Mouse (Mus musculus): Measurements from ENCODE around the gene Usp15. TPM values are rescaled to one million over a fixed set of nuclear protein-coding genes. Genes with fewer than 3 reads are reported as not detected.

The Usp15 gene
- polyA plus RNA-seq, 1 experiment from 2014 or later = 52.7 TPM

DNA sequence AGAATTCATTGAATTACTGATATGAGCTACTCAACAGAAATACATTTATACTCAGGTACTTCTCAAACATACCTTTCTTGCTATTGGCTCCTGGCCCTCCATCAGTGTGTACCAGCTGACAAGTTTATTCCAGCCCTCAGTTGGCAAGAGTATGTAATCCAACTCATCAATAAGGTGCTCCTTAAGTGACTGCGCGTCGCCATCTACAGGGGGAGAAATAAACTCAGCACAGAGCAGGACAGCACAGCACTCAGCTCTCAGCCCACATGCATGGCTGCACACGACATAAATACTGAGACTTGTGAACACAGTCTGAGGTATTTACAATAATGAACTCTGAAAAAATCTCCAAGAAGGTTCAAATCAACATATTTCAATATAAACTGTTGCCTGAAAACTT, 21.0 kb downstream of the Usp15 start:
- no peak for DNase-seq (ENCODE audit: low read depth, low spot score)
- POLR2A ChIA-PET = no interaction called here
- in situ Hi-C loops (cut with MboI; ENCODE audit: low pct_unique_long_range_greater_than_20kb) = no loop called here
- CTCF ChIA-PET = interaction anchor here (0.9 to 1.2 kb wide), 3 partner anchors 8 to 18 kb away, joined by 3 to 4 read pairs (median 4); no protein-coding TSS in a partner anchor
- TF ChIP-seq CTCF (IDR thresholded peaks at IDR 0.05) = peak; percentile 51
- no peaks in the 10 kb centered on the region for H3K27me3 ChIP-seq
- ATAC-seq = no peak

DNA sequence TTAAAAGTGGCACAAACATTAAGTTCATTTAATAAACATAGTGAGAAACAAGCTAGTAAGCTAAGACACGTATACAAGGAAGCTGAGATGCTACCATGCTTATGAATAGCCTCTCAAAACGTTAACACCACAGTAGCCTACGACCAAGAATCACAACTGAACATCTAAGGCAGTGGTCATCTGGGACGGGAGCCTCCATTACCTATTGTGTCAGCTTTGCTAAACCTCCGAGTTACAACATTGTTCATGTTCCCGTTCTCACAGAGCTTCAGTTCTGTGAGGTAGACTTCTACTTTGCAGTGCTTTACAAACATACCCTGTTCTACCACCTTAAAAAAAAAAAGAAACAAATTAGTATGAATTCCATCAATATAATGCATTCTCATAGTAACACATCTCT, 25.9 kb downstream of the Usp15 start:
- TF ChIP-seq CTCF (IDR thresholded peaks at IDR 0.05) = no peak
- ChIA-PET CTCF (no interaction called here), POLR2A (no interaction called here)
- DNase-seq (ENCODE audit: low read depth, low spot score) (no peak), ATAC-seq (no peak)
- H3K27me3 ChIP-seq = no peaks in the 10 kb centered on the region
- in situ Hi-C loops (cut with MboI; ENCODE audit: low pct_unique_long_range_greater_than_20kb) = no loop called here

DNA sequence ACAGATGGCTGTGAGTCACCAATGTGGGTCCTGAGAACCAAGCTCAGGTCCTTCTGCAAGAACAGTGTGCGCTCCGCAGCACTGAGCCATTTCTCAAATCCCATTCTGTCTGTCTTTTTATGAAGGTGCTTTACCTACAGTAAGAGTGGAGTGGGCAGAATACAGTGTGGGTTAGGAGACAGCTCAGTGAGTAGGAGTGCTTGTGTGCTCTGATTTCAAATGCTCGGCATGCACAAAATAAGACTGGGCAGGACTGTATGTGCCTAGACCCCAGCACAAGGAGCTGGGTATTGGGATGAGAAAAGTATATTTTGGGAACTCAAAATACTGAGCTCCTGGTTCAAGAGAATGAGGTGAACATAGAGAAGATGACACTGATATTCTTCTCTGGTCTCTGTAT, 31.3 kb downstream of the Usp15 start:
- ChIA-PET POLR2A (no interaction called here), CTCF (interaction anchor here (0.9 kb wide), 1 partner anchor 33 kb away, joined by 3 read pairs; no protein-coding TSS in a partner anchor)
- no peak for TF ChIP-seq CTCF (IDR thresholded peaks at IDR 0.05)
- DNase-seq (ENCODE audit: low read depth, low spot score) = no peak
- in situ Hi-C loops (cut with MboI; ENCODE audit: low pct_unique_long_range_greater_than_20kb) = no loop called here
- no peaks in the 10 kb centered on the region for H3K27me3 ChIP-seq
- no peak for ATAC-seq

DNA sequence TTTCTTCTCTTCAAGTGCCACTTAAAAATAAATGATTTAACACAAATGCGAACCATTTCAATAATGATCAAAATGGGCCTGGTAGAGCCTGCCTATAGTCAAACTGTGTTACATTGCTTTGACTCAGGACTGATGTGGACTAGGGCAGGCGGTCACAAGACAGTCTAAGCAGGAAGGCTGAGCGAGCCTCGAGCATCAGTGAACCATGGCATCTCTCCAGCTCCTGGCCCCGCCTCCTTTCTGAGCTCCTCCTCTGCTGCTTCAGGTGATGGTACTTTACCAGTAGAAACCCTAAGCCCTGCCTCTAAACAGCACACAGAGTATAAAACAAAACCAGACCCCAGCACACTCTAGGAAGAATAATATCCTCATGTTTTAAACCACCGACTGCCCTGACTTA, 36.3 kb downstream of the Usp15 start:
- in situ Hi-C loops (cut with MboI; ENCODE audit: low pct_unique_long_range_greater_than_20kb) = no loop called here
- TF ChIP-seq CTCF (IDR thresholded peaks at IDR 0.05) = no peak
- DNase-seq (ENCODE audit: low read depth, low spot score) = no peak
- ChIA-PET CTCF (no interaction called here), POLR2A (interaction anchor here (0.6 kb wide), 1 partner anchor 12 kb away, joined by 4 read pairs; no protein-coding TSS in a partner anchor)
- ATAC-seq = no peak
- no peaks in the 10 kb centered on the region for H3K27me3 ChIP-seq

DNA sequence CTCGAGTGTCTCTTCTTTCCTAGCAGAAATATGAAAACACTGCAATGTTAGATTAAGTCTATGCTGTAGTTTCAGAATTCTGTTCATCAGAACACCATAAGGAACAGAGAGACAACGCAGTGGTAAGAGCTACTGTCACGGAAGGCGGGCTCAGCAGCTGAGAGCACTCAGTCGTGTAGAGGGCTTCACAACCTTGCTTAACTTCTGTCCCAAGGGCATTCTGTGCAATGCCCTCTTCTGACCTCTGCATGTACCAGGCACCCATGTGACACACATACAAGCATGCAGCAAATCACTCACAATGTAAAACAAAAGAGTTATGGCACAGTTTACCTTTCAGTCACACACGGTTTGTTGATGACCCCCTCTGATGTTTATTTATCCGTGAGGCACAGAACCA, 37.5 kb downstream of the Usp15 start:
- ChIA-PET POLR2A (interaction anchor here (0.8 kb wide), 1 partner anchor 11 kb away, joined by 3 read pairs; no protein-coding TSS in a partner anchor), CTCF (no interaction called here)
- TF ChIP-seq CTCF (IDR thresholded peaks at IDR 0.05) = no peak
- no peak for ATAC-seq
- DNase-seq (ENCODE audit: low read depth, low spot score) = no peak
- in situ Hi-C loops (cut with MboI; ENCODE audit: low pct_unique_long_range_greater_than_20kb) = no loop called here
- no peaks in the 10 kb centered on the region for H3K27me3 ChIP-seq

DNA sequence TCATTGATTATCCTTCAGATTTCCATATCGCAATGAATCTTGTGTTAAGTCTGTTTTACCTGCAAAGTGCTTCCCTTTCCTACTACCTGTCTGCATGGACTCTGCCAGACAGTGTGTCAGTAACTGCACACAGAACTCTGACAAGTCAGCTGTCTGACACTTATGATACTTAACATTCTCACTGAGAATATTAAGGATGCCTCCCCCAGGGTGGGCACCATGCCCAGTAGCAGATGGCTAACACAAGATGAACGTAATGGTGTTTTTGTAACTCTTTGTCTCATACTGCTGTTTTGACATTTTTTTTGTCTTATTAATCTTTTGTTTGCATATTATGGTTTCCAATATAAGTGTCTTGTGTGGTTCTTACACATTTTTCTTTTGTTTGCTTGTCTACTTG, 40.4 kb downstream of the Usp15 start:
- no peaks in the 10 kb centered on the region for H3K27me3 ChIP-seq
- in situ Hi-C loops (cut with MboI; ENCODE audit: low pct_unique_long_range_greater_than_20kb) = no loop called here
- POLR2A ChIA-PET = no interaction called here
- ATAC-seq (no peak), DNase-seq (ENCODE audit: low read depth, low spot score) (no peak)
- CTCF ChIA-PET = no interaction called here
- TF ChIP-seq CTCF (IDR thresholded peaks at IDR 0.05) = no peak

DNA sequence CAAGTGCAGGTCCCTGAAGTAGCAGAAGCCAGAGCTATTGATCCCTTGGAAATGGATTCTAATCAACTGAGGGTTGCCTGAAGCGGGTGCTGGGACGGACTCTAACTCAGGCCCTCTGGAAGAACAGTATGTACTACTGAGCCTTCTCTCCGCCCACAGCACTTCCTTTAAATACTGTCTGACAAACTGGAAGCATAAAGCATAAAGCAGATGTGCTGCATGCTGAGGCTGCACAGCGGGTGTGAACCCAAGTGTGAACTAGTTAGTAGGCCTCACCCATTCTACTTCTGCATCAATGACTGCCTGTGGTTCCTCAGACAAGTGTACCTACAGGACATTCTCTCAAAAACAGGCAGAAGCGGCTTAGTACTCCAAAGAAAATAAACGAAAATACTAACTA, 41.0 kb downstream of the Usp15 start:
- TF ChIP-seq CTCF (IDR thresholded peaks at IDR 0.05) = no peak
- POLR2A ChIA-PET = no interaction called here
- no peak for ATAC-seq
- DNase-seq (ENCODE audit: low read depth, low spot score) = no peak
- in situ Hi-C loops (cut with MboI; ENCODE audit: low pct_unique_long_range_greater_than_20kb) = no loop called here
- H3K27me3 ChIP-seq = no peaks in the 10 kb centered on the region
- CTCF ChIA-PET = interaction anchor here (1.0 kb wide), 1 partner anchor 13 kb away, joined by 3 read pairs; no protein-coding TSS in a partner anchor

DNA sequence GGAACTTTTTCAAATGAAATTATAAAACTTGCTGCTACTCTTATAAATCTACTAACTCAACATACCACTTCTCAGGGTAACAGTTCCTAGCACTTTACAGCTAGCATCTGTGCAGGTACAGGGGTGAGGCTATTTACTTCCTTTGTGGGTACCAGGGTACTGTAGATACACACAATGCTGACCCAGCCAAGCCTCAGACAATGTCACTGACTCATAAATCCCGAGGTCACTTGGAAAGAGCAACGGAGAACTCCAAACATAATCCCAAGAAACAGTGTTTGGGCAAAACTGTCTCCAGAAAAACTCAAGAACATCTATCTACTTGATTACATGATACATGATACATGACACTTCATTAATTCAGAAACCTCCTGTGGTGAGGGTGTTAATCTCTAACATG, 43.5 kb downstream of the Usp15 start:
- in situ Hi-C loops (cut with MboI; ENCODE audit: low pct_unique_long_range_greater_than_20kb) = no loop called here

DNA sequence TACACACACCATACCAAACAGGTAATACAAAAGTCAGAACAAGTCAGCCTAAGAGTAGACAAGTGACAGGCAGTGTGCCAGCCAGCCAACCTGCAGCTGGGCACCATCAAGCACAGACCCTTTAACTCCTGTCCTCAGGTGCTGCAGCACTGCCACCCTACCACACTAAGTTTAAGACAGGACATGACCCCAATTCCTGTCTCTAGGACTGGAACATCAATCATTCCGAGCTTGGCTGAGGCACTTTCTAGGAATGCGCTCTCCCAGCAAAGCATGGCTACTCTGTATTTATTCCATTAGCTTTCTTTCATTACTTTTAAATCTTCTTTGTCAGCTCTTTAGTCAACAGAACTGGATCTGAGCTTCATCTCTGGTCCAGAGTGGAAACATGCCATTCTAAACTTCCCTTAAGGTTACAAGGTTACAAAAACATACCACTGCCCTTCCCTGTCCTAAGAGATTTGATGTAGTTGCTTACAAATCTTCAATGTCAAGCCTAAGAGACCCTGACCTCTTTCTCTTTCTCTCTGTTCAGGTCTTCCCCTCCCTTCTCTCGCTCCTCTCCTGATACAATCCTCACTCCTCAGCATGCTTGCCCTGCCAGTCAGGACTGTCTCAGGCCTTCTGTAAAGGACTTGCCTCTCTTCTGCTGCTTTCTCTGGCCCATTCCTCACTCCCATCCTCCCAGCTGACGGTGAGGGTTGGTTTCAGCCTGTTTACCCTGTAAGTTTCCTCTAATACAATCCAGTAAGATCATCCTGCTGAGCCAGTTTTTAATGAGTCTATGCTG, 48.6 kb downstream of the Usp15 start:
- no peaks in the 10 kb centered on the region for H3K27me3 ChIP-seq
- DNase-seq (ENCODE audit: low read depth, low spot score) (no peak), ATAC-seq (no peak)
- no peak for TF ChIP-seq CTCF (IDR thresholded peaks at IDR 0.05)
- POLR2A ChIA-PET = interaction anchor here (0.6 to 1.0 kb wide), 2 partner anchors 11 to 13 kb away, joined by 3 to 4 read pairs; no protein-coding TSS in a partner anchor
- in situ Hi-C loops (cut with MboI; ENCODE audit: low pct_unique_long_range_greater_than_20kb) = no loop called here
- CTCF ChIA-PET = interaction anchor here (1.2 kb wide), 1 partner anchor 13 kb away, joined by 4 read pairs; no protein-coding TSS in a partner anchor

More for the DNA sequence above, 43.5 kb downstream of the Usp15 start:
- POLR2A ChIA-PET = no interaction called here
- no peak for ATAC-seq
- CTCF ChIA-PET = no interaction called here
- no peaks in the 10 kb centered on the region for H3K27me3 ChIP-seq
- no peak for TF ChIP-seq CTCF (IDR thresholded peaks at IDR 0.05)
- DNase-seq (ENCODE audit: low read depth, low spot score) = no peak

DNA sequence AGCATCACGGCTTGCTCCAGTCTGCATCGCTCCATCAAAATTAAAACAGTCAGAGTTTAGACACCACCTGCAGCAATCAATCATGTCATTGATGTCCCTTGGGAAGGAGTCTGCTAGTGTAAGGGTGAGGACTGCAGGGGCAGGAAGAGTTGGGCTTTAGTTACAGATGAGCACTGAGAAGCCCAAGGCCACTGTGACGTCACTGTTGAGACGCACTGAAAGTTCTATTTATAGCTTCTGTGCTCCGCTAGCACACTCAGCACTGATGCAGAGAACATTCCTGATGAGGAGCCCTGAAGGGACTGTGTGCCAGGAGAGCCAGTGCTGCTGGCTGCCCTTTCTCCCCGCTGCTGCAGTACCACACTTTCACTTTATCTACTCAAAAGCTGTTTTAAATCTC, 49.6 kb downstream of the Usp15 start:
- H3K27me3 ChIP-seq = no peaks in the 10 kb centered on the region
- CTCF ChIA-PET = interaction anchor here (1.2 kb wide), 1 partner anchor 12 kb away, joined by 4 read pairs; no protein-coding TSS in a partner anchor
- in situ Hi-C loops (cut with MboI; ENCODE audit: low pct_unique_long_range_greater_than_20kb) = no loop called here
- POLR2A ChIA-PET = no interaction called here
- DNase-seq (ENCODE audit: low read depth, low spot score) = no peak
- no peak for ATAC-seq
- no peak for TF ChIP-seq CTCF (IDR thresholded peaks at IDR 0.05)

DNA sequence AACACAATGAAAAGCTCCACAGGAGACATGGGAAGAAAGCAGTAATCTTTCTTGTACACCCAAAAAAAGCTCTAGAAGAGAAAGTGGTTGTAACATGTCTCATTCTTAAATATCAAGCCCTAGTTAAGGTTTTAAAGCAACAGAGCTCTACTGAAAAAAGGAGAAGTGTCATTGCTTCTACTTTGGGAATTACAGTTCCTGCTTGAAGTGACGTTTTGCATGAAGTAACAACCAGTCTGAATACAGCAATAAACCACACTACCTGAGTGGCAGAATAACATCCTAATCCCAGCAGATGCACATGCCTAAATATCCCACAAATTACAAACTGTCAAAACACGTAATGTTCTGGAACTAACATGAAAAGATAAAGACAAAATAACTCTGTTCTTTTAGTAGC, 50.4 kb downstream of the Usp15 start:
- H3K27me3 ChIP-seq = no peaks in the 10 kb centered on the region
- in situ Hi-C loops (cut with MboI; ENCODE audit: low pct_unique_long_range_greater_than_20kb) = no loop called here
- ATAC-seq (no peak), DNase-seq (ENCODE audit: low read depth, low spot score) (no peak)
- CTCF ChIA-PET = interaction anchor here (0.7 to 2.0 kb wide), 6 partner anchors 9 to 263 kb away, joined by 3 to 7 read pairs (median 4); no protein-coding TSS in a partner anchor
- POLR2A ChIA-PET = interaction anchor here (1.3 kb wide), 1 partner anchor 10 kb away, joined by 4 read pairs; no protein-coding TSS in a partner anchor
- no peak for TF ChIP-seq CTCF (IDR thresholded peaks at IDR 0.05)

Measured in Patski (cell line).